Mouse (Mus musculus) left cerebral cortex, postnatal 36 days (tissue): ENCODE data around the gene BC049715. TPM values are rescaled to one million over a fixed set of nuclear protein-coding genes. Genes with fewer than 3 reads are reported as not detected.
"Not testable (repeated sequence)": the region's sequence is repeated elsewhere in the genome, so short reads cannot be mapped to it uniquely, and the experiment has no call there.

Experiments
- DNase-seq, 2 experiments: peaks; one replicate each; pipeline ENCODE4 v3.0.0; 2021 to 2022; ENCODE audit warnings: low spot score in 2 of 2, mixed read lengths in 1 of 2
- intact Hi-C: fragments of 180-260 bp; cut with DNase I; formaldehyde crosslinking; loops from one replicate; pipeline ENCODE4 v1.15.1; 2025
- microRNA-seq: library from miRNA; unstranded; fragments of <30 nt; microRNA quantifications from one replicate; pipeline ENCODE4 v1.2.0, GENCODE M21; 2022
- total RNA-seq, 2 experiments: library from RNA; stranded (reverse); gene quantifications; 2 replicates each; pipeline ENCODE4 v1.2.3; 2021

The BC049715 gene
- total RNA-seq, 2 experiments from 2014 or later = 3.5 to 4.7 TPM

- intact Hi-C loops = no loop called here
These were observed 54.3 kb downstream of the BC049715 start for GRCm38 (mm10) chr6:136881678-136882077.

GRCm38 (mm10) chr6:136883431-136883915 is 56.0 kb downstream of the BC049715 start:
- DNase-seq = no peak
- intact Hi-C loops = no loop called here

More at GRCm38 (mm10) chr6:136881678-136882077, 54.3 kb downstream of the BC049715 start:
- no peak for DNase-seq

- no peak for DNase-seq
- intact Hi-C loops = no loop called here
These were observed 56.5 kb downstream of the BC049715 start for GRCm38 (mm10) chr6:136883961-136884360.

- DNase-seq, intact Hi-C loops: not testable (repeated sequence)
These were observed 57.3 kb downstream of the BC049715 start for GRCm38 (mm10) chr6:136884766-136885165.

- intact Hi-C loops = no loop called here
- no peak for DNase-seq
These were observed 60.4 kb downstream of the BC049715 start for GRCm38 (mm10) chr6:136887854-136888253.

- intact Hi-C loops = no loop called here
- DNase-seq = no peak
These were observed 61.6 kb downstream of the BC049715 start for GRCm38 (mm10) chr6:136889067-136889466.

GRCm38 (mm10) chr6:136889554-136889953 is 62.1 kb downstream of the BC049715 start:
- intact Hi-C loops = no loop called here
- no peak for DNase-seq

Small RNAs within 50 kb of the gene (microRNA-seq; reads per million reads assigned to microRNA genes)
- gene Gm44364 = not detected

Other genes starting within 250 kb of the BC049715 start
- gene Plbd1, start 165.7 kb upstream of the BC049715 start, total RNA-seq = not detected
- gene Gucy2c, start 45.9 kb upstream of the BC049715 start, total RNA-seq = under 1 TPM; 0.32 to 0.39 TPM
- gene Hist4h4, start 23.2 kb upstream of the BC049715 start, total RNA-seq = 10 to 100 TPM in 1 of 2 experiments, 1 to 10 TPM in 1; 9.2 to 11.7 TPM
- 10 to 100 TPM; 55.2 to 67.5 TPM for gene H2afj, start 19.4 kb upstream of the BC049715 start, total RNA-seq
- 100 to 1,000 TPM; 122 to 125 TPM for gene Wbp11, start 607 bp downstream of the BC049715 start, total RNA-seq
- 1 to 10 TPM; 3.6 to 5.6 TPM for gene Smco3, start 7.8 kb downstream of the BC049715 start, total RNA-seq
- not detected for gene Art4, start 30.1 kb downstream of the BC049715 start, total RNA-seq
- 10 to 100 TPM; 38.0 to 47.7 TPM for gene Mgp, start 48.2 kb downstream of the BC049715 start, total RNA-seq
- gene Erp27, start 94.6 kb downstream of the BC049715 start, total RNA-seq = not detected
- gene Pde6h, start 96.2 kb downstream of the BC049715 start, total RNA-seq = 1 to 10 TPM in 1 of 2 experiments, under 1 TPM in 1; 0.68 to 2.6 TPM
- 10 to 100 TPM in 1 of 2 experiments, 1 to 10 TPM in 1; 8.9 to 11.0 TPM for gene Arhgdib, start 114.3 kb downstream of the BC049715 start, total RNA-seq